Mouse (Mus musculus): ENCODE data around the gene Acot1.

DNA sequence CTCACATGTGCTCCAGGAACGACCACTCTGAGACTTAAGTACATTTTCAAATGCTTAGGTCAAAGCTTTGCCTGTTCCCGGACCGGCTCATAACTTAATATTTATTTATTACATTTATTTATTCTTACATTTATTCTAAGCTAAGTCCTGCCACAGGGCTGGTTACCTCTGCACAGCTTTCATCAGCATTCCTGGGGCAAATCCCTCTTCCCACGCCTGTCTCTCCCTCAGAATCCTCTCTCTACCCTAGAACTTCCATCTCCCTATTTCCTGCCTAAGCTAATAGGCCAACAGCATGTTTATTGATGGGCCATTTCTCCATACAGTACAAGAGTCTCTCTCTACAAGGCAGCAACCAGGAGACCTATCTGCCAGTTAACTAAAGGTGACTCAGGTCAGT lies 58.5 kb downstream of the Acot1 start:
- no peak for TF ChIP-seq CTCF (IDR thresholded peaks at IDR 0.05; ENCODE audit: low read depth, low read length)
- no peak for TF ChIP-seq EP300 (IDR thresholded peaks at IDR 0.05; ENCODE audit: insufficient read depth, low read depth, low read length)
- TF ChIP-seq POLR2A (IDR thresholded peaks at IDR 0.05; ENCODE audit: insufficient read depth, low read length), result no peak
